Mouse (Mus musculus): Measurements from ENCODE around the gene Dgkh. TPM values are rescaled to one million over a fixed set of nuclear protein-coding genes. Genes with fewer than 3 reads are reported as not detected.

Gene Dgkh
- 23.1 TPM for polyA plus RNA-seq (2017; shearing (Covaris generic))

GRCm38 (mm10) chr14:78732617-78733312 is at the start of gene Dgkh:
Dgkh (minus strand) TSS chr14:78732776.

GRCm38 (mm10) chr14:78536281-78537165 is 196.1 kb downstream of the Dgkh start, which contains the start of gene Akap11:
Akap11 (minus strand) TSS chr14:78536808.

Other genes starting within 250 kb of the Dgkh start
- 19.4 TPM for gene Akap11, start 196.0 kb downstream of the Dgkh start, polyA plus RNA-seq (2017; shearing (Covaris generic))
- gene Vwa8, start 116.3 kb upstream of the Dgkh start, polyA plus RNA-seq (2017; shearing (Covaris generic)) = 21.0 TPM

Data from effector memory CD4-positive, alpha-beta T cell, adult 5 months (primary cell).